Mouse (Mus musculus) brain, embryonic 14.5 days (tissue): ENCODE results near the gene Plac9a.

Experiments
- CTCF ChIP-seq: fragments of 200-500 bp; IDR thresholded peaks from 2 replicates; pipeline ENCODE4 v1.5.1; 2012; ENCODE audit warnings: inconsistent platforms, mild to moderate bottlenecking, moderate library complexity, borderline replicate concordance; ENCODE audit not compliant: insufficient read depth, insufficient read length; ENCODE audit errors: extremely low read depth
- POLR2A ChIP-seq: fragments of 200-500 bp; IDR thresholded peaks from 2 replicates; pipeline ENCODE4 v1.6.1; 2012; ENCODE audit warnings: mild to moderate bottlenecking, inconsistent platforms, borderline replicate concordance; ENCODE audit not compliant: poor library complexity, insufficient read depth, insufficient read length, severe bottlenecking; ENCODE audit errors: extremely low read depth

DNA sequence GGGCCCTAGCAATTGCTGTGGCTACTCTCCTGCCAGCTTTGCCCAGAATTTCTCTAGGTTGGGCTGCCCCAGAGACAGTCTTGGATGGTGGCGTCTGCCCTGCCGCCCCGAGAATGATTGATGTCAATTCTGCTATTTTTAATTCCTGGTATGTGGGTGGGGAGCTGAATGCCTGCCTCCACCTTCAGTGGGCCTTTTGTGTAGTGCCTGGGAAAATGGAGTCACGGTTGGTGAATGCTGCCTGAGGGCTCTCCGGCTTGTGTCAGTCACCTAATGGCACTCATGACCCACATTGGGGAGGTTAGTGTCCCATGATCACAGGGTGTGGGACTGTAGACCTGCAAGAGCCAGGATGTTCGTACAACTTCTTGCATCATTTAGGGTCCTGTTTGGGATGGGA is 49.6 kb downstream of the Plac9a start:
- TF ChIP-seq CTCF (no peak), POLR2A (no peak)
